Mouse (Mus musculus): ENCODE measurements around the gene Dpm2.

Gene Dpm2

DNA sequence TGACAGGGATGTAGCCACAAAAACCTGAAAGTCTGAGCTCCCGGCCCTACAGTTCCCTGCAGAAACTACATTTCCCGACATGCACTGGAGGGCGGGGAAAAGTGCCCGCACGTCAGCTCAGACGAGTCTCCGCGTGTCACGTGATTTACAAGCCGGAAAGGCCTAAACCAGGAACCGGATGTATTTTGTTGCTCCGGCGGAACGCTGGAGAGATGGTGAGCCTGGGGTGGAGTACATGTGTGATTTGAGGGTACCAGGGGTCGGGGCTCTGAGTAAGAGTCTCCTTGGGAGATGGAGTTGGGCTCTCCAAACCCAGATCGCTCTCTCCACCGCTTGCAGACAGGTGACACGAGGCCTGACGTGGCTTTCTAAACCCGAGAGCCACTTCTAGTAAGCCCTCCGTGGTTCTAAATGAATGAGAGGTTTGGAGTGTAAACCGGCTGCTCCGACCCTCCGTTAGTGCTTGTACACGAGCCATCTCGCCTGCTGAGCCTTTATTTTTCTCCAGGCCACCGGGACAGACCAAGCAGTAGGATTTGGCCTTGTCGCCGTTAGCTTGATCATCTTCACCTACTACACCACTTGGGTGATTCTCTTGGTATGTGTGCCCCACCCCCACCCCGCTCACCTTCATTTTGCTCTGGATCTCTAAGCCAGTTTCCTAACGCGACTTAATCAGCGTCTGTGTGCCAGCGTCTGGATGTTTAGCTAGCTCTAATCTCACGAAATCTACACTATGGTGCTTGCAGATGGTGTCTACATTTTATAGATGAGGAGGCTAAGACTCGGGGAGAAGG, at the start of gene Dpm2:
Dpm2 (plus strand) TSS at position 161 of the 797 bp plus-strand sequence.
- peak; percentile 88 to 94 for DNase-seq (ENCODE audit: low spot score in 2 of 2)

DNA sequence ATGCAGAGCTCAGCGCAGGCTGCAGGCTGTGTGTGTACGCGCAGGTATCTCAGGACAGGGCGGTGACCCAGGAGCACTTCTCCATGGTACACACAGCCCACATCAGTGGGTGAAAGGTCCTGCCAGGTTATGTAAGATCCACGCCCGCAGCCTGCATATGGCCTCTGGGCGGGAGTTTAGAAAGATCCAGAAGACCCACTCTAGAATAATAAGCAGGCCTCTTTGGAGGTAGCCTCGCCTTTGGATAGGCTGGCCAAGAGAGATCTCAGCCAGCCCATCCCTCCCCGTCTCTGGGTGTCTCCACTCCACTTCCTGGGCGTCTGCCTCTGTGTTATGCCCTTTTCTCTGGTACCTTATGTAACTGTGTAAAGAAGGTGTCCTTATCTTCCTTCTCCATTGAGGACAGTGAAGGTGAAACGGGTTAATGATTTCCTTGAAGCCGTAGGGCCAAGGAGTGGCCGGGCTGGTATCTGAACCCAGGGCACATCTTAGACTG, 46.1 kb upstream of the Dpm2 start:
- no peak for DNase-seq (ENCODE audit: low spot score in 2 of 2)

DNA sequence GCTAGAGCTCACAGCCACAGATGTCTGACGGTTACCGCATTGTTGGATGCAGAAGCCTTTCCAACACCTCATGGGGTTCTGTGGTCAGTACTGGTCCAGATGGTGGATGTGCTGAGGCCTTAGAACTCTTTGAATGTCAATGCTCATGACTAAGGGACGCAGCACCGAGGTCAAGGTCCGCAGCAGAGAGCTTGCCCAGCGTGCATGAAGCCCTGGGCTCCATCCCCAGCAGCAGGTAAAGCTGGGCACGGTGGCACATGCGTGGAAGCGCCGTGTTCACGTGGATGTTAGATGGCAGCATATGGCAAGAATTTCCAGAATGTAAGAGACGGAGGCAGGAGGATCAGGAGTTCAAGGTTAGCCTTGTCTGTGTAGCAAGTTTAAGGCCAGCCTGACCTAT, 44.8 kb upstream of the Dpm2 start:
- DNase-seq (ENCODE audit: low spot score in 2 of 2): no peak

DNA sequence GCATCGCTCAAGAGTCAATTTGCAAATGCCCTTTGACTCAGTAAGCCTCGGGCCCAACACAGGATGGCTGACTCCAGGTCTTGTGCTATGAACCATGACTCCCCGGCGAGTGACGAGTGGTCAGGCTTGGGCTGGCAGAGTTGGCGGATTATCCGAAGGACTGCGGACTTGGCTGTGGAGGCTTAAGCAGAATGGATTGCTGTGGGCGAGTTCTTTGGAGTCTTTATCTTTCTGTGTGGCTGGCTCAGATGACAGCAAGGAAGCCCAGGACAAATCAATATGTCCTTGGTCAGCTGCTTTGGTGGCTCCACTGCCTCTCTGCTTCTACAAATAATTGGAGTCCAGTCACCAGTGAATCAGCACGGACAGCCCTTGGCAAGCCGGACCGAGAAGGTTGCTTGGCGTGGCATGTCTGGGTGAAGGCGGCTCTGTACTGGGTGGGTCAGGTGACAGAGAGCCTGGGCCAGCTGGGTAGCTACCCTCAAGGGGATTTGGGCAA, 43.1 kb upstream of the Dpm2 start:
- no peak for DNase-seq (ENCODE audit: low spot score in 2 of 2)

DNA sequence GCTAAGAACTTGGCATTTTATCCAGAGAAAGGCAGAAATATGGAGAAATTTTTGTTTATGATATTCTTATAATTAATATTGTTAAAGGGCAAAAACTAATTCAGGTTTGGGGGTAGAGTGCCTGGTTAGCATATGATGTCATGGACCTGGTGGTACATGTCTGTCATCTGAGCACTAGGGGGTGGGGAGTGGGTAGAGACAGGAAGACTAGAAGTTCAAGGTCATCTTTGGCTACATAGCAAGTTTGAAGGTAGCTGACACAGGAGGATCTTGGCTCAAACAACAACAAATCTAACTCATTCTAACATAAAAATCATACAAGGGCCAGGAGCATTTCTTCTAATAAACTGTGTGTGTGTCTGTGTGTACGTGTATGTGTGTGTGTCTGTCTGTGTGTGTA, 42.3 kb upstream of the Dpm2 start:
- DNase-seq (ENCODE audit: low spot score in 2 of 2): no peak

DNA sequence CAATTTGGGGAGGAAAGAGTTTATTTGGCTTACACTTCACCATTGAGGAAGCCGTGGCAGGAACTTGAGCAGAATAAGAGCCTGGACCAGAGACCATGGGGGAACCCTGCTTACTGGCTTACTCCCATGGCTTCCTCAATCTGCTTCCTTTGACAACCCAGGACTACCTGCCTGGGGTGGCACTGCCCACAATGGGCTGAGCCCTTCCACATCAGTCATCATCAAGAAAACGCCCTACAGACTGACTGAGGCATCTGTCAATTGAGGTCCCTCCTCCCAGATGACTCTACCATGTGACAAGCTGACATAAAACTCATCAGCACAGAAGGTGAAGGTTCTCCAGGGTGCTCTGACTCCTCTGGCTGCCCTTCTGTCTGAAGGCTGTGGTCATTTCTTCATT, 40.2 kb upstream of the Dpm2 start:
- DNase-seq (ENCODE audit: low spot score in 2 of 2): no peak

DNA sequence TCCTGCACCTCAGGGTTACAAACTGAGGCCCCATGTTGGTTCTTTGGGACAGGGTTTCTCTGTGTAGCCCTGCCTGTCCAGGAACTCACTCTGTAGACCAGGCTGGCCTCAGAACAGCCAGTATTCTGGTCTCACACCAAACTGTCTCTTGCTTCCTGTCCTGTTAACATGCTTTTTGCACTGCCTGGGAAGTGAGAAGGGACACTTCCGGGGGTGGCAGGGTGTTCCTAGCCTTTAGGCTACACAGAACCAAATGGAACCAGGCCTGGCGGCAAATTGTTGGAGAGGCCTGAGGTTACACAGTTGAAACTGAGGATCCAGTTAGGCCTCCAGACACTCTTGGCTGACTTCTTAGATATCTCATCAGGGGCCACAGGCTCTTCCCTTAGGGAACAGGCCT, 37.5 kb upstream of the Dpm2 start:
- no peak for DNase-seq (ENCODE audit: low spot score in 2 of 2)

DNA sequence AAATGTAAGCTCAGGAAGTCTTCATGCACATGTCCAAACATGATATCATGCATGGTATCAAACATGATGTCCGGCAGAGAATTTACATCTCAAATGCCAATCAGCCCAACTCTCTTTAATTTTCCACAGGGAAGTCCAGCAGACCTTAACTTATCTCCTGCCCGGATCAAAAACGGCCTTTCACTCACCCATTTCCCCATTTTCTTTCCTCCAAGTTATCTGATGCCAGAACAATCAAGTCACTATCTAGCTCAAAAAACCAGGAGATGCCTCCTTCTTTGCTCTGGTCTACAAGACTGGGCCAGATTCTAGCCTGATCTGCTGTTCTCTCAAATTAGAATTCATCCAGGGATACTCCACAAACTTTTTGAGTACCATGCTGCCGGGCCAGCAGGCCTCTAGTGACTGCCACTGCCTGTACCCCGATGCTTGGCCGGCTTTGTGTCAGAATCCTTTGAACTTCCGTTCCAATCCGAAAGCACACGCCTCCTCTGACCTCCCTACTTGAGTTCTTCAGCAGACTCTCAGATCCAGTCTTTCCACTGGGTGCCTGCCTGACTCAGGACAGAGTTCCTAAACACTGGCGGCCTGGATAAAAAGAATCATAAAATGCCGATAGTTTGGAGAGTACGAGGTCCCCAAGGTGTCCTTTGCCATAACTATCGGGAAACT, 36.5 kb upstream of the Dpm2 start:
- DNase-seq (ENCODE audit: low spot score in 2 of 2): no peak

DNA sequence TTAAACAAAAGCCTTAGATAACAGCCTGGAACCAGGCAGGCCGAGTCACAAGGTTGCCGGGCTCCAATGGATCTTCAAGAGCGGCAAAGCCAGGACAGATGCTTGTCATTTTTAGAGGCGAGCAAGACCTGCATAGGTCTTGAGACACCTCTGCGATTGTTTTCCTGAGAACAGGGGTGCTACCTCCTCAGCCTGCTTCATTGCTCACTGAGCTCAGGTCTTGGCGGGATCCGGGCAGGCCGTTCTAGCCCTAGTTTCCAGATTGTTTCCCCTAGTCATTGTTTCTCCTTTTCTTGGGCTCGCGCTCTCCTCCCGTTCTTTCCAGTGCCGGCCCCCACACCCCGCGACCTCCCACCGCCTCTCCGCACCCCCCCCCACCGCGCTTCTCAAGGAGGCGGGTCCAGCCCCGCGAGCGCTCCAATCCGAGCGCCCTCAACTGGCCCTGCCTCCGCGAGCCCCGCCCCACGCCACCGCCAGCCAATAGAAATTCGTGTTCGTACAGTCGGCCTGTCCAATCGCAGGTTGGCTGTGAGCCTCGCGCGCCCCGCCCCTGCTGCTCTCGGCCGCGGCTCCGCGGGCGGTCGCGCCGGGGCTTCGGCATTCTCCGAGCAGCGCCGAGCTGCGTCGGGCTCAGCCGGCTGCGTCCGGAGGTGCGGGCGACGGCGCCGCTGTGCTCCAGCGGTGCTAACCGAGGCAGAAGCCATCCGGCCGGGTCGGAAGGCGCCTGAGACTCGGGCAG, 35.8 kb upstream of the Dpm2 start, which contains the start of gene Fam102a:
Fam102a (plus strand) TSS at position 600 of the 739 bp plus-strand sequence.
- peak; percentile 94 to 98 for DNase-seq (ENCODE audit: low spot score in 2 of 2)

DNA sequence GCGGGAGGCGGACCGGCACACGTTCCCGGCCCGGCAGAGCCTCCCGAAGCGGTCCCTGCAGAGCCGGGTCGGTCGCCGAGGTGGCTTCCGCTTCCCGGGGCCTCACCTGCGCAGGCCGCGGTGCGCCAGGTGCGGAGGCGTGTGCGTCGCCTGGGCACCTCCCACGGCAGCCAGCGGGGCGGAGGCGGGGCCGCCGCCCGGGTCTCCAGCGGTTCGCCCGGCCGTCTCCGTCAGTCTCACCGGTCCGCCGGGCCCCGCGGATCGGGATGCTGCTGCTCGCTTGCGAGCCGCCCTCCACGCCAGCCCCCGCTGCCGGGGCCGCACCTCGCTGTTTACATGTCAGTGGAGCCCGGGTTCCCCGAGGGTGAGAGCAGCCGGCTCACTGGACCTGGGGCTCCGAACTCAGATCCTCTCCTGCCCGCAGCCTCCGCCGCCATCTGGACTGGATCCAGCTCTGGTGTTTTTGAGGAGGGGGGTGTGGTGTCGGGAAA, 35.1 kb upstream of the Dpm2 start:
- DNase-seq (ENCODE audit: low spot score in 2 of 2): peak in 1 of 2 experiments; percentile 50

DNA sequence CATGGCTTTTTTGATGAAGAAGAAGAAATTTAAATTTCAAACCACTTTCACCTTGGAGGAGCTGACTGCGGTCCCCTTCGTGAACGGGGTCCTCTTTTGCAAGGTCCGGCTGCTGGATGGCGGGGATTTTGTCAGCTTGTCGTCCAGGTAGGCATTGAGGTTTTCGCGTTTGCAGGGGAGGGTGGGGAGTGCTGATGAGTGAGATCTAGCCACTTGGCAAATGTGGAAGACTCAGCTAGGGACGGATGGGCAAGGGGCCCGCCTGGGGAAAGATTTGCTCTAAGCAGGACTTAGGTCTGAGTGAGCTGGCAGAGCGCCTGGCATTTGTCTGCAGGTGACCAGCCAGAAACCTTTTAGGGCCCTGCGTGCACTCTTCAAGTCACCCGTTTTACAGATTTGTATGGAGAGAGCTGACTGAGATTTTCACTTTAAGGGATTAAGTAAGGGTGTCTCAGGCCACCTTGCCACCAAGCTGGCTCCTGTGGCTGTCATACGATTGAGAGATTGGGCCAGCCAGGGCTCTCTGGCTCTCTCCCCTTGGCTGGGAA, 34.5 kb upstream of the Dpm2 start:
- DNase-seq (ENCODE audit: low spot score in 2 of 2): no peak

DNA sequence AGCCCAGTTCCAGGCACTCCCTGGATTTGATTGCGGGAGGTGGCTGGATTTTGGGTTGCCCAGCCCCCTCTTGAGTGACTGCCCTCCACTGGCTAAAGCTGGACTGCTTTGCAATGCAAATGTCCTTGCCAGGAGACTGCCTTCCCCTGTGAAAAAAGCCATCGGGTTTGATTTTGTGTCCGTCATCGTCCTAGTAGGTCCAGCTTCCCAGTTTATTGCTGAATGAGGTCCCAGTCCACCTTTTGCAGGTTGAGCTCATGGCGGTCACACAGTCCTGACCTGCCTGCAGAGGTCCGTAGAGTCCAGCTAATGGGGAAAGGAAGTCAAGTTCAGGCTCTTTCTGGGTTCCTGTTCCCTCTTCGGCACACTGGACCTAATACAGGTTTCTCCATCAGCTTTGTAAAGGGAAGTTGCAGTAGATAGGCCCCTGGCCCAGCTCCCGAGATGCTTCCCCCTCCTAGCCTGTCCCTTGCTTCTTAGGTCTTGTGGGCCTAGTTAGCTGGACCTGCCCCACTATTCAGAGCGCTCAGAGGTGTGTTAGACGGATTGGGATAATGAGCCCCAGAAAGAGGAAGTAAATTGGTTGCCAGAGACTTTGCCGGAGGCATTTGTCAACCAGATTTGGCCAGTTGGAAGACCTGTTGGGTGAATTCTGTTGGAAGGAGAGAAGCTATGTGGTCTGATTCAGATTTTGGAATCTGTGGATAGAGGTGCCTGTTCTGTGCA, 33.9 kb upstream of the Dpm2 start:
- DNase-seq (ENCODE audit: low spot score in 2 of 2): peak in 1 of 2 experiments; percentile 64

DNA sequence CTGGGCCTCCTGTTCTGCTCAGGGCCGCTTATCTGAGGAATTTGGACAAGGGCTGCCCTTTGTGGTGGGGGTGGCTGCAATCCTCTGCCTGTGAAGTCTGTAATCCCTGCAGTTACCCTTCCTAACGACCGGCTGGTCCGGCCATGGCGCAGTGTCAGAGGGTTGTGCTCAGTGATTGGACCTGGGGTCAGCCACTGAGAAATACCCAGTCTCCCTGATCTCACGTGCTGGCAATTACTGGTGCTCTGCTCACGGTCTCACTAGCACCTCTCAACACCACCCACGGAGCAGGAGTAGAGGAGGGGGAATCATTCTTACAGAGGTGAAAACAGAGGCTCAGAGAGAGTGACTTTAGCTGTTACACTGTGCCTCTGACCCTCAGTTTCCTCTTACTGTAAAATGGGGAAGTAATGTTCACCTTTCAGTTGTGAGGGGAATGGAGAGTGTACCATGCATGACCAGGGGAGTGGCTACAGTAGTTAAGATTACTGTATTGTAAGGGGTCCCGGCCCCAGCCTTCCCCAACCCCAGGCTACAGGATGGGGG, 33.2 kb upstream of the Dpm2 start:
- no peak for DNase-seq (ENCODE audit: low spot score in 2 of 2)

DNA sequence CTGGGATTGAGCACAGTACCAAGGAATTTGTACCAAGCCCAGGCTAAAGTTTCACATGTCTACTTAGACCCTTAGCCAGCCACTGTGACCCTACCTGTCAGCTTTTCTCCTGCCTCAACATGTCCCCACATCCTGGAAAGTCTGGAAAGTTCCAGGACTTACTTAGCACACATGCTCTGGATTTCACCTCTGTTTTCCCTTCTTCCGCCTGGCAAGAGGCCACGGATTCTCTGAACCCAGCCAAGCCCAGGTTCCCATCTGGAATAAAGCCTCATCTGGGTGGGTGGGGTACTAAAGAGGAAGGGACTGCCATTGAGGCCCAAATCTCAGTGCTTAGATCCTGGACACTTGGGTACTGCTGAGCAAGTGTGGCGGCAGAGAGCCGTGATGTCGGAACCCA, 32.7 kb upstream of the Dpm2 start:
- no peak for DNase-seq (ENCODE audit: low spot score in 2 of 2)

DNA sequence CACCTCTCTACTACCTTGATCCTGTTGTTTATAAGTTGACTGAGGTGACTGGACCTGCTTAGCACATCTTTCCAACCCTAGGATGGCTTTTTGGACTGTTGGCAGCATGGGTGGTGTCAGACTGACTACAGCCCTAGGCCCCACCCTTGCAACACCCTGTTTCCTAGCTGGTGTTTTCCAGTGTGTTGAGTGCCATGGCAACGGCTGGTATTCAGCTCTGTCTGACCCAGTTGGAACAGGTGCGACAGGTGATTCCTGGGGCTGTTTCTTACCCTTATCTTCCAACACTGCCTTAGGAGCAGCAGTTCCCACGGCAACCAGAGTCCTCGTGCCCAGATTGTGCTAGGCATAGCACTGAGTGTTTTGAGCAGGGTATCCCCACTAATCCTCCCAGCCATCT, 32.2 kb upstream of the Dpm2 start:
- DNase-seq (ENCODE audit: low spot score in 2 of 2): no peak

DNA sequence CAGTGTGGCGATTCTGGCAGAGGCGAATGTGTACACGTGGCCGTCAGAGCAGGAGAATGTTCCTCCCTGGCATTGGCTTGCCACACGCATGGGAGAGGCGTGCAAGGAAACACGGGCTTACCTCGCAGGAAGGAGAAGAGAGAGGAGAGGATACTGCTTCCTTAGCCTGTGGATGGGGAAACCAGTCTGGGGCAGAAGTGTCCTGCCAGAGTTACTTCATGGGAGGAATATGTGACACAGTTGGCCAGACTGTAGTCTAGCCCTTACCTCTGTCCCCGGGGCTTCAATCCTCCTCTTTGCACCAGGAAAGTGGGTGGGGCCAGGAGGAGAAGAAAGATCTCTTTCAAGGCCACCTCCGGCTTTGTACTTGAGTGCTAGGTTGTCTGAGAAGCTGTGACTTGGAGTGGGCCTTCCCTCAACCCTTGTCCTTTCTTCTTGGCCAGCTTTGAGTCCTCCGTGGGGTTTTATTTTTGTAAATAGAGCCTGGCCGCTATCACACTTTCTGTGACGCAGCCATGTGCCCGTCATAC, 31.1 kb upstream of the Dpm2 start:
- DNase-seq (ENCODE audit: low spot score in 2 of 2): no peak

DNA sequence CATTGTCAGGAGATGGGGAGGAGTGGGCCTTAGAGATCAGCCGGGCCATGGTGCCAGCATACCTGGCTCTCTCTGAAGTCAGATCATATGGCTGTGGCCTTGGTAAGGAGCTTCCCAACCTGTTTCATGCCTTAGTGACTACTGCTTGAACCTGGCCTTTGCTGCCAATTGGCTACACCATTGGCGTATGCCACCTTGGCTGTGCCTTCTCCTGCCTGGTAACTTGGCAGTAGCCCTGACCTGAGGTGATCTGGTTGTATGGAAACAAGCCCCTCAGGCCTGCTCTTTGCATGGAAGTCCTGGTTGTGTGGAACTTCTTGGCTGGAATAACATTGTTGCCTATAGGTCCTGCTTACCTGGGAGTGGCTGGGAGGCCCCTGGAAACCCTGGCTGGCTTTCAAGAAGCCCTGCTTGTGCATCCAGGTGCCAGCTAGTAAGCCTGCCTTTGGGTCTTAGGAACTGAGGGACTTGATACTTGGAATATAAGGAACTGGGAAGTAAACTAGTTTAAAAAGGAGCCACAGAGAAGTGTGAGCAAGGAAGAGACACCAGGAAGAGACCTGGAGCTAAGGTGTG, 29.2 kb upstream of the Dpm2 start:
- no peak for DNase-seq (ENCODE audit: low spot score in 2 of 2)

DNA sequence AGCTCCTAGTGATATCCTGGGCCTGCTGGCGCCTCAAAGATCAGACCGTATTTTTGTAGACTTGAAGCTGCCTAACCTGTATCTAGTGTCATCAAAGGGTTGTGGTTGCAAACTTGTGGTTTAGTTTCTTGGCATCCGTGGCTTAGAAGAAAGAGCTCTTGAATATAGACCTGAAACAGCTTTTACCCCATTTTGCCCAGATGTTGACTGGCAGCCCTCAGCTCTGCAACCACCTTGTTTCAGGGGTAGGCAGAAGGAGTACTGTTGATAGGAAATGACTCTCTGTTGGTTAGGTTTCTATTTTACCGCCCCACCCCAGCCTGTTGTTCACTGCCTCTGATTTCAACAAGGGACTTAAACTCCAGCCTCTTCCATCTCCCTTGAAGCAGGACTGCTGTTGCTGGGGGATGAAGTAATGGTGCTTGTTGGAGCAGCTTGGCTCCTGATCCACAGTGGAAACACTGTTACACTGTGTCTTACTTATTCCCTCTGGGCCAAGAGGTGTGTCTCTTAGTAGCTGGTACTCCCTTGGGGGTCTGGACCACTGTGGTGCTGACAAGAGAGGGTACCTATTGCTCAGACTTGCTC, 28.6 kb upstream of the Dpm2 start:
- no peak for DNase-seq (ENCODE audit: low spot score in 2 of 2)

DNA sequence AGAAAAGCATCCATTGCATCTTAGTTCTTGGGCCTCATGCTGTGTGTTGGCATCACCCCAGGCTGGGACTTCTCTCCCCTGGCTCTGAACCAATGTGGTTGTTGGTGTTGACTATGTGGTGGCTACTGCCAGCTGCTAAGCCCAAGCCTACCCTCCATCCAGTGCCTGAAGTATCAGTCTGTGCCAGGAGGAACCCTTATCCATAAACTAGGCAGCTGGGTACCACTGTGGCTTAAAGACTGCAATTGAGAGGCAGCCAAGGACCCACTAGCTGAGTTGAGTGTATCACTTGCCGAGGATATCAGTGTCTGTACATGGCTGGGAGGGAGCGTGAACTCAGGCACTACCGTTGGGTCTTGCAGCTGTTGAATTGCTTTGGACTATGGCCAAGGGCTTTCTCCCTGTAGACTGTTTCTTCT, 27.6 kb upstream of the Dpm2 start:
- no peak for DNase-seq (ENCODE audit: low spot score in 2 of 2)

DNA sequence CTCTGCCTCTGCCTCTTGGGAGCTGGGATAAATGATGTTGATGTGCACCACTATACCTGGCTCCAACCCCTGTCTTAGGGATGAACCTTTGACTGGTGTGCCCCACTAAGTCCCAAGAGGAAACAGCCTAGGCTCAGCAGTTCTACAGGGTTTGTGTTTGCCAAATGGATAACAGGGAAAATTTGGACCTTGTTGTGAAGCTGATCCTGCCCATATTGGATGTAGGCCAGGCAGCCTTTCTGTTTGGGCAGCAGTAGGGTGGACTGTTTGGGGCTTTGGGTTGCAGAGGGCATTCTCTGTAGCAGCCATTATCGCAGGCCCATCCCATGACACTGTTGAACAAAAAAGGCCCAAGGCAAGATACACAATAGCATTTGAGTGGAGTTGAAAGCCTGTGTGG, 23.7 kb upstream of the Dpm2 start:
- DNase-seq (ENCODE audit: low spot score in 2 of 2): no peak

All from left cerebral cortex, adult 9 months (tissue).